Mouse (Mus musculus) MEL (cell line): ENCODE results near the gene Pafah1b2. TPM values are rescaled to one million over a fixed set of nuclear protein-coding genes. Genes with fewer than 3 reads are reported as not detected.

Experiments used
- DNase-seq: peaks from one replicate; pipeline ENCODE4 v3.0.0; 2011; ENCODE audit warnings: low read depth, low spot score
- H3K27ac ChIP-seq: 2 replicates; pipeline ENCODE4 v1.5.1; 2012; ENCODE audit warnings: low read depth, mild to moderate bottlenecking, control low read depth, low read length, moderate library complexity; ENCODE audit not compliant: control insufficient read depth
- H3K27me3 ChIP-seq, 2 experiments: fragments of 150-350 bp in 1 of 2; sonication (generic) in 1 of 2; 2 replicates each; pipeline ENCODE4 v1.6.1; 2012; ENCODE audit warnings: low read length in 2 of 2, mild to moderate bottlenecking in 2 of 2, improper control_type of control experiment in 1 of 2, moderate library complexity in 1 of 2; ENCODE audit not compliant: insufficient read depth in 2 of 2, control insufficient read depth in 1 of 2
- H3K36me3 ChIP-seq, 2 experiments: 2 replicates each; pipeline ENCODE4 v1.6.1; 2012 to 2014; ENCODE audit warnings: low read length in 2 of 2, improper control_type of control experiment in 1 of 2, inconsistent platforms in 1 of 2, mild to moderate bottlenecking in 1 of 2; ENCODE audit not compliant: insufficient read depth in 2 of 2, control insufficient read depth in 1 of 2
- H3K4me1 ChIP-seq, 2 experiments: fragments of 150-350 bp in 1 of 2; sonication (generic) in 1 of 2; 2 replicates each; pipeline ENCODE4 v1.6.1; 2012; ENCODE audit warnings: low read length in 2 of 2, improper control_type of control experiment in 1 of 2, mild to moderate bottlenecking in 1 of 2; ENCODE audit not compliant: insufficient read depth in 2 of 2, control insufficient read depth in 1 of 2
- H3K4me3 ChIP-seq, 2 experiments: fragments of 150-350 bp in 1 of 2; sonication (generic) in 1 of 2; 2 replicates each; pipeline ENCODE4 v1.5.1; 2012; ENCODE audit warnings: low read depth in 2 of 2, low read length in 2 of 2, mild to moderate bottlenecking in 2 of 2, moderate library complexity in 2 of 2, control low read depth in 1 of 2, improper control_type of control experiment in 1 of 2; ENCODE audit not compliant: control insufficient read depth in 1 of 2, insufficient read depth in 1 of 2
- H3K79me2 ChIP-seq: 2 replicates; pipeline ENCODE4 v1.6.1; 2012; ENCODE audit warnings: mild to moderate bottlenecking, low read length, moderate library complexity; ENCODE audit not compliant: control insufficient read depth, poor library complexity, insufficient read depth
- H3K9ac ChIP-seq: 2 replicates; pipeline ENCODE4 v1.6.1; 2012; ENCODE audit warnings: low read depth, mild to moderate bottlenecking, control low read depth, low read length, moderate library complexity; ENCODE audit not compliant: control insufficient read depth, poor library complexity, severe bottlenecking
- H3K9me3 ChIP-seq: fragments of 150-350 bp; sonication (generic); replicated peaks from 2 replicates; pipeline ENCODE4 v1.6.1; 2012; ENCODE audit warnings: mild to moderate bottlenecking, low read length, improper control_type of control experiment, moderate library complexity; ENCODE audit not compliant: insufficient read depth
- BHLHE40 ChIP-seq: IDR thresholded peaks from 2 replicates; pipeline ENCODE4 v1.6.1; 2012; ENCODE audit warnings: low read depth, mild to moderate bottlenecking, inconsistent platforms, low read length, improper control_type of control experiment, borderline replicate concordance
- CHD1 ChIP-seq: IDR thresholded peaks from 2 replicates; pipeline ENCODE4 v1.6.1; 2012; ENCODE audit warnings: low read depth, mild to moderate bottlenecking, inconsistent platforms, low read length, improper control_type of control experiment
- CTCF ChIP-seq, 3 experiments: IDR thresholded peaks in 2 of 3; conservative IDR thresholded peaks in 1 of 3; 2 replicates each; pipeline ENCODE4 v1.5.1; 2011 to 2012; ENCODE audit warnings: low read length in 3 of 3, low read depth in 2 of 3, mild to moderate bottlenecking in 2 of 3, improper control_type of control experiment in 1 of 3, inconsistent platforms in 1 of 3, mixed read lengths in 1 of 3, moderate library complexity in 1 of 3; ENCODE audit not compliant: control insufficient read depth in 1 of 3, insufficient read depth in 1 of 3, poor library complexity in 1 of 3, severe bottlenecking in 1 of 3
- E2F4 ChIP-seq: IDR thresholded peaks from 2 replicates; pipeline ENCODE4 v1.6.1; 2011; ENCODE audit warnings: low read depth, low read length, improper control_type of control experiment, borderline replicate concordance
- GABPA ChIP-seq: IDR thresholded peaks from 2 replicates; pipeline ENCODE4 v1.6.1; 2012; ENCODE audit warnings: low read depth, mild to moderate bottlenecking, inconsistent platforms, low read length, improper control_type of control experiment, moderate library complexity
- JUND ChIP-seq: IDR thresholded peaks from 2 replicates; pipeline ENCODE4 v1.6.1; 2011; ENCODE audit warnings: low read depth, mild to moderate bottlenecking, improper control_type of control experiment, low read length
- KAT2A ChIP-seq: conservative IDR thresholded peaks from 2 replicates; pipeline ENCODE4 v1.6.1; 2012; ENCODE audit warnings: low read depth, low read length, improper control_type of control experiment, inconsistent platforms
- MAX ChIP-seq: IDR thresholded peaks from 2 replicates; pipeline ENCODE4 v1.6.1; 2011; ENCODE audit warnings: low read length, improper control_type of control experiment
- MAZ ChIP-seq: IDR thresholded peaks from 2 replicates; pipeline ENCODE4 v1.6.1; 2012; ENCODE audit warnings: low read depth, mild to moderate bottlenecking, inconsistent platforms, low read length, improper control_type of control experiment
- MXI1 ChIP-seq: IDR thresholded peaks from 2 replicates; pipeline ENCODE4 v1.6.1; 2011; ENCODE audit warnings: mild to moderate bottlenecking, low read depth, low read length, improper control_type of control experiment
- MYB ChIP-seq: IDR thresholded peaks from 2 replicates; pipeline ENCODE4 v1.6.1; 2011; ENCODE audit warnings: mild to moderate bottlenecking, low read depth, low read length, improper control_type of control experiment
- POLR2A ChIP-seq, 2 experiments: IDR thresholded peaks; 2 replicates each; pipeline ENCODE4 v1.6.1; 2011 to 2012; ENCODE audit warnings: low read length in 2 of 2, mild to moderate bottlenecking in 2 of 2, control low read depth in 1 of 2, improper control_type of control experiment in 1 of 2, low read depth in 1 of 2, moderate library complexity in 1 of 2; ENCODE audit not compliant: control insufficient read depth in 1 of 2, insufficient read depth in 1 of 2, poor library complexity in 1 of 2
- POLR2AphosphoS5 ChIP-seq: IDR thresholded peaks from 2 replicates; pipeline ENCODE4 v1.6.1; 2012; ENCODE audit warnings: low read depth, borderline replicate concordance, mild to moderate bottlenecking, inconsistent platforms, low read length, moderate library complexity, mixed read lengths
- RAD21 ChIP-seq: IDR thresholded peaks from 2 replicates; pipeline ENCODE4 v1.6.1; 2011; ENCODE audit warnings: mild to moderate bottlenecking, low read depth, low read length, improper control_type of control experiment
- TAL1 ChIP-seq: IDR thresholded peaks from 2 replicates; pipeline ENCODE4 v1.6.1; 2012; ENCODE audit warnings: mild to moderate bottlenecking, inconsistent platforms, low read length, moderate library complexity, mixed read lengths
- USF1 ChIP-seq: IDR thresholded peaks from 2 replicates; pipeline ENCODE4 v1.6.1; 2014; ENCODE audit warnings: low read depth, mild to moderate bottlenecking, inconsistent platforms, low read length, improper control_type of control experiment, moderate library complexity
- ZC3H11A ChIP-seq: IDR thresholded peaks from 2 replicates; pipeline ENCODE4 v1.6.1; 2012; ENCODE audit warnings: low read depth, mild to moderate bottlenecking, inconsistent platforms, low read length, improper control_type of control experiment
- ZKSCAN1 ChIP-seq: IDR thresholded peaks from 2 replicates; pipeline ENCODE4 v1.6.1; 2012; ENCODE audit warnings: low read depth, mild to moderate bottlenecking, inconsistent platforms, low read length, improper control_type of control experiment, moderate library complexity
- ZMIZ1 ChIP-seq: IDR thresholded peaks from 2 replicates; pipeline ENCODE4 v1.6.1; 2012; ENCODE audit warnings: low read depth, mild to moderate bottlenecking, inconsistent platforms, low read length, improper control_type of control experiment, moderate library complexity
- ZNF384 ChIP-seq: IDR thresholded peaks from 2 replicates; pipeline ENCODE4 v1.6.1; 2012; ENCODE audit warnings: low read depth, mild to moderate bottlenecking, inconsistent platforms, low read length, improper control_type of control experiment
- polyA plus RNA-seq, 2 experiments: library from polyadenylated mRNA; stranded (reverse) in 1 of 2; unstranded in 1 of 2; fragments of >175 nt in 1 of 2; fragments of >200 nt in 1 of 2; gene quantifications; 2 replicates each; pipeline versions ENCODE4 v1.2.1 to v1.2.4; 2012; ENCODE audit warnings: low replicate concordance in 2 of 2, low read depth in 1 of 2; ENCODE audit not compliant: insufficient read length in 2 of 2, insufficient read depth in 1 of 2, missing spikeins in 1 of 2
- total RNA-seq: library from RNA; depleted of rRNA; stranded (reverse); fragments of 300-350 nt; gene quantifications from 2 replicates; pipeline ENCODE4 v1.2.3, GENCODE M21; 2012

Pafah1b2 gene
- total and polyA plus RNA-seq, 3 experiments = 127 to 178 (median 131) TPM

GRCm38 (mm10) chr9:46049525-46049924 lies 37.0 kb upstream of the Pafah1b2 start:
- H3K9me3 ChIP-seq = no peaks in the 10 kb centered on the region
- peaks cover 64% of the 10 kb centered on the region for H3K79me2 ChIP-seq
- no peak overlapping the region for H3K27ac ChIP-seq
- TF ChIP-seq E2F4 (no peak), MYB (no peak), CTCF (IDR thresholded peaks at IDR 0.05 in 2 of 3, conservative IDR thresholded peaks at IDR 0.05 in 1 of 3; ENCODE audit: control insufficient read depth in 1 of 3, insufficient read depth in 1 of 3, low read depth in 2 of 3, low read length in 3 of 3, poor library complexity in 1 of 3, severe bottlenecking in 1 of 3) (no peak), KAT2A (no peak), MAZ (no peak), MXI1 (no peak), ZKSCAN1 (no peak), GABPA (no peak), ZMIZ1 (no peak), JUND (no peak), POLR2A (IDR thresholded peaks at IDR 0.05; ENCODE audit: control insufficient read depth in 1 of 2, insufficient read depth in 1 of 2, low read depth in 1 of 2, low read length in 2 of 2, poor library complexity in 1 of 2) (no peak)
- no peak overlapping the region for H3K9ac ChIP-seq
- H3K27me3 ChIP-seq = no peaks in the 10 kb centered on the region
- H3K4me1 ChIP-seq = peaks cover 2 to 9% of the 10 kb centered on the region in 2 experiments; a peak in 2 of 4 replicates
- DNase-seq = no peak
- H3K36me3 ChIP-seq = peaks cover 3 to 9% of the 10 kb centered on the region in 2 experiments; a peak in 3 of 4 replicates
- H3K4me3 ChIP-seq = no peak overlapping the region

DNA sequence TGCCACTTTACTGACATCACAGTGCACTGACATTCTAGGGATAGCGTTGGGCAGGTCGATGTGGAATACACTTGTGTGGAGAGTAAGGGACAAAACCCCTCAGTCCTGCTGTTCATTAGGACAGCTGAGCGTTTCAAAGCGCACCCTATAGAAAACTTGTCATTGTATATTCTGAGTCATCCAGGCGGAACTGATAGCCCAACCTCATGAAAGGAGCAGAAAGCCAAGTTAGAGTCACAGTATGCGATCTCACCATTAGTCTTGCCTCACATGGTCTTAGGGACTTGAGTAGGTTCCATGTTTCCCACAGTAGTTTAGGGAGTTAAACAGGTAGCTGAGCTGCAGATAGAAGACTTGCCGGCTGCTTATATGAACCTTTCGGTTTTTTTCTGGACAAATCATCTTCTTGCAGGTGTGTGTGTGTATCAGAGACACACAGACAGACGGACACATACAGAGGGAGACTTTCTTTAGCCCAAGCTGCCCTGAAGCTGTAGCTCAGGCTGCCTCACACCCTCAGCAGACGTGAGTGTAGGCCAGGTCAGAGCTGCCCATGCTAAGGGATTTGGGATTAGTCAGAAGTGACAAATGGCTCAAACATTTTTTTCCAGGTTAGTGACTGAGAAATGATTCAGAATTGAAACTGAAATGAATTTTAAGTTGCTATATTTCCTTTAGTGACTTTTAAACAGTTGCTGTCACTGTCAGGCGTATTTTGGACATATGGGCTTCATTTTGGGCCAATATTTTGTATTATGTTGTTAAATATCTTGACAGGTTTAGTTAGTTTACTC lies 34.4 kb upstream of the Pafah1b2 start:
- Histone ChIP-seq H3K36me3 (peaks cover 5% of the 10 kb centered on the region in 2 experiments; a peak in 2 of 4 replicates), H3K4me3 (no peak overlapping the region), H3K79me2 (peaks cover 56% of the 10 kb centered on the region), H3K9ac (no peak overlapping the region), H3K27me3 (no peaks in the 10 kb centered on the region), H3K27ac (no peak overlapping the region), H3K4me1 (peaks cover 2 to 9% of the 10 kb centered on the region in 2 experiments; a peak in 2 of 4 replicates), H3K9me3 (no peaks in the 10 kb centered on the region)
- no peak for TF ChIP-seq POLR2A (IDR thresholded peaks at IDR 0.05; ENCODE audit: control insufficient read depth in 1 of 2, insufficient read depth in 1 of 2, low read depth in 1 of 2, low read length in 2 of 2, poor library complexity in 1 of 2)
- TF ChIP-seq POLR2AphosphoS5 = no peak
- TF ChIP-seq ZNF384 = no peak
- TF ChIP-seq CHD1 = no peak
- no peak for TF ChIP-seq BHLHE40
- no peak for TF ChIP-seq MAX
- TF ChIP-seq JUND = no peak
- no peak for TF ChIP-seq TAL1
- no peak for TF ChIP-seq USF1
- no peak for TF ChIP-seq RAD21
- TF ChIP-seq ZC3H11A = no peak
- peak; percentile 43 for DNase-seq
